Mouse (Mus musculus) lung, postnatal 14 days (tissue): Measurements from ENCODE around the gene Mt1.

Source experiments
- DNase-seq: peaks from one replicate; pipeline ENCODE4 v3.0.0; 2021

Gene Mt1

DNA sequence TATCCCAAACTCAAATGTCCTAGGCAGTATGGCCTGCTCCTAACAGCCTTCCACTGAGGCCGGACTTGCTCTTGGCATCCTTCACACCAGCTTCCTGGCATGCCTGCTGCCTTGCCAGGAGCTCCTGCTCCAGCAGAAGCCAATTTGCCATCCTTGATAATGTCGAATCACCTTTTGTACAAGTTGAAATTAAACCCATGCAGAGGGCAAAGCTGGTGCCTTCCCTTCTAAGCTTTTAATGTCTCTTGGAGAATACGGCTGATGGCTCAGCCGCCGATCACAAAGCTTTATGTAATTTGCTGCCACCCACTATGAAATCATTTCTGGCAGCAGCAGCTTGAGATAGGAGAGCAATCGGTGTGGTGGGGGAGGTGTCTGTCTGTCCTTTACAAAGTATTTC lies 30.8 kb downstream of the Mt1 start:
- DNase-seq: no peak

DNA sequence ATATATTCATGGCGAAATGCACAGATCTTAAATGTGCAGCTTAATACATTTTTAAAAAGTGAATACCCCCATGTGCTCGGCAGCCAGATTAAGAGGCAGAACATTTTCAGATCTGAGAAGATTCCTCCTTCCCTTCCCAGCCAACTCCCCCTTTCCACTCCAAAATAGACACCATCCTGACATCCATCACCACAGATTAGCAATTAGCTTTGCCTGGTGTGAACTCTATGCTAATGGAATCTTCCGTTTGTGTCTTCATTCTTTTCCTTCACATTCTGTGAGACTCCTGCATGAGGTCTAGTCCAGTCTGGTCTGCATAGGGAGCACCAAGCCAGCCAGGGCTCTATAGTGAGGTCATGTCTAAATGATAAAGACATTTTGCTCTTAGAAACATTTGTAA lies 31.3 kb downstream of the Mt1 start:
- no peak for DNase-seq

- DNase-seq: no peak
Observed at GRCm38 (mm10) chr8:94213819-94214218, 34.9 kb downstream of the Mt1 start.

DNA sequence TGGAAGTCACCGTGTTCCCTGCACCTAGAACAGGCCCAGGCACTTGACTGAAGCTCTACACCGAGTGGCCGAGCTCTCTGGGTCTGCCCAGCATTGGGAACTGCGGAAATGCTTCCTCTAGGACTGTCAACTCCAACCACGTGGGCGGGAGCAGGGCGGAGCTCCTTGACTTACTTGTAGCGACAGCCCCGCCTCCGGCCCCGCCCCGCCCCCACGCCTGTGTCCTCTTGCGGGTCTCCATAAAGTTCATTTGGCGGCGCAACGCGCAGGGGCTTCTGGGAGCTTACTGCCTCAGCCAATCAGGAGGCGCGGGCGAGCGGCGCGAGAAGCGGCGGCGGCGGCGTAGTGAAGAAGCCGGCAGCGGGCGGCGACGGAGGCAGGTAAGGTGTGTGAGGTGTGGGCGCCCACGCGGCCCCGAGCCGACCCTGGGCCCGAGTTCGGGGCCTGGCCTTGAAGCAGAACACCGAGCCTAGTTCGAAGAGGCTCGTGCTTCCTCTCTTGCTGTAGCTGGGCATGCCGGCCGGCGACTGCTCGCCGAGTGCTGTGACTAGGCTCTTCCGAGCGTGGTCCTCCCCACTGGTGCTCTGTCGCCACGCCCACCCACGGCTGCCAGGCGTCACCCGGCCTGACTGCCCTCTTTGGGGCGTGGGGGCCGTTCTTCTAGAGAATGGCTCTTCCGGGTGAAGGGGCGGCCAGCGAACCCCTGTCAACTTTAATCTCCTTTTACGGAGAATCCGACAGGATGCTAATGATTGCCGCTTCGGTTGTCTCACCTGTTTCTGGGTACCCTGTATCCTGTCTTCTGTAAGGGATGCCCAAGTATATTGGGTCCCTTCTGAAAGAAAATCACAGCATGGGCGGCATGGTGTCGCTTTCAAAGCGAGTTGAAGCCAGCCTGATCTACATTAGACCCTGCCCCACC lies 35.6 kb downstream of the Mt1 start, which contains the start of gene Nup93:
Gene Nup93 (plus strand): TSS at position 313 of the 922 bp plus-strand sequence.
- DNase-seq: peak; percentile 99

DNA sequence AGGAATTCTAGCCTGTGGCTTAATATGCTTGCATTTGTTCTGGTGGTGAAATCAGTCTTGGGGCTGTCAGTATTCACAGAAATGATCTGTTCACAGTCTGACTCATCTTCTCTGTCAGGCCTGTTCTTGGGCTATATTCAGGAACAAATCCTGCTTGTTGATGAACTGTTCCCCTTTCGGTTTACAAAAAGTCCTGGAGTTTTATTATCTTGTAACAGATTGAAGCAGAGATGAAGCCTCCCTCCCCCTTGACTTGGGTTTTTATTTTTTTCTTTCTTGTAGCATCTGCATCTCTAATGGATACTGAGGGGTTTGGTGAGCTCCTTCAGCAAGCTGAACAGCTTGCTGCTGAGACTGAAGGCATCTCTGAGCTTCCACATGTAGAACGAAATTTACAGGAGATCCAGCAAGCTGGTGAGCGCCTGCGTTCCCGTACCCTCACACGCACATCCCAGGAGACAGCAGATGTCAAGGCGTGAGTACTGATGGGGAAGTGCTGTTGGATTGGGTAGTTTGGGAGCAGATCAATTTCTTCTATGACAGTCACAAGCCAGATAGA lies 48.6 kb downstream of the Mt1 start:
- no peak for DNase-seq
